Mouse (Mus musculus): Measurements from ENCODE around the gene Cdc42se1. TPM values are rescaled to one million over a fixed set of nuclear protein-coding genes. Genes with fewer than 3 reads are reported as not detected.
A peak's percentile ranks its signal among the peaks of the same experiment; 100 is the strongest.

Cdc42se1 gene
- polyA plus RNA-seq, 1 experiment: 41.6 TPM

- Histone ChIP-seq H3K36me3 (ENCODE audit: control insufficient read depth, insufficient read depth, low read length) (0 out of 2 replicates have a peak, but pooled peaks cover 3% of the 10 kb centered on the region), H3K4me1 (ENCODE audit: control insufficient read depth, insufficient read depth, insufficient read length, low read length) (peaks cover 3% of the 10 kb centered on the region; the same call in 1 of the 2 replicates), H3K27ac (ENCODE audit: insufficient read depth, low read depth, low read length) (no peak overlapping the region), H3K27me3 (ENCODE audit: control insufficient read depth, insufficient read depth, low read length) (no peaks in the 10 kb centered on the region), H3K4me3 (ENCODE audit: low read depth, low read length) (no peak overlapping the region)
- TF ChIP-seq POLR2A (IDR thresholded peaks at IDR 0.05; ENCODE audit: low read depth, low read length) (no peak), CTCF (IDR thresholded peaks at IDR 0.05; ENCODE audit: extremely low read depth, insufficient read length, insufficient replicate concordance, low read depth, low read length) (no peak)
- 90% methylated on average over 5 of the region's 5 CpGs for WGBS
Observed at GRCm38 (mm10) chr3:95269789-95270188, 41.3 kb downstream of the Cdc42se1 start.

GRCm38 (mm10) chr3:95270766-95271364, 42.3 kb downstream of the Cdc42se1 start:
- no peak overlapping the region for H3K27ac ChIP-seq (ENCODE audit: insufficient read depth, low read depth, low read length)
- WGBS: 82% methylated on average over 12 of the region's 12 CpGs
- H3K4me3 ChIP-seq (ENCODE audit: low read depth, low read length): no peak overlapping the region
- H3K27me3 ChIP-seq (ENCODE audit: control insufficient read depth, insufficient read depth, low read length): no peaks in the 10 kb centered on the region
- TF ChIP-seq CTCF (IDR thresholded peaks at IDR 0.05; ENCODE audit: extremely low read depth, insufficient read length, insufficient replicate concordance, low read depth, low read length) (no peak), POLR2A (IDR thresholded peaks at IDR 0.05; ENCODE audit: low read depth, low read length) (no peak)
- 0 out of 2 replicates have a peak, but pooled peaks cover 3% of the 10 kb centered on the region for H3K36me3 ChIP-seq (ENCODE audit: control insufficient read depth, insufficient read depth, low read length)
- peaks cover 3% of the 10 kb centered on the region; the same call in 1 of the 2 replicates for H3K4me1 ChIP-seq (ENCODE audit: control insufficient read depth, insufficient read depth, insufficient read length, low read length)

GRCm38 (mm10) chr3:95273471-95273870, 44.9 kb downstream of the Cdc42se1 start:
- Histone ChIP-seq H3K27me3 (ENCODE audit: control insufficient read depth, insufficient read depth, low read length) (no peaks in the 10 kb centered on the region), H3K36me3 (ENCODE audit: control insufficient read depth, insufficient read depth, low read length) (no peaks in the 10 kb centered on the region), H3K4me1 (ENCODE audit: control insufficient read depth, insufficient read depth, insufficient read length, low read length) (peaks cover 3% of the 10 kb centered on the region; the same call in 1 of the 2 replicates), H3K27ac (ENCODE audit: insufficient read depth, low read depth, low read length) (no peak overlapping the region), H3K4me3 (ENCODE audit: low read depth, low read length) (no peak overlapping the region)
- WGBS: 98% methylated on average over 5 of the region's 5 CpGs
- TF ChIP-seq CTCF (IDR thresholded peaks at IDR 0.05; ENCODE audit: extremely low read depth, insufficient read length, insufficient replicate concordance, low read depth, low read length) (no peak), POLR2A (IDR thresholded peaks at IDR 0.05; ENCODE audit: low read depth, low read length) (no peak)

- H3K4me1 ChIP-seq (ENCODE audit: control insufficient read depth, insufficient read depth, insufficient read length, low read length): peaks cover 3% of the 10 kb centered on the region; the same call in 1 of the 2 replicates
- TF ChIP-seq CTCF (IDR thresholded peaks at IDR 0.05; ENCODE audit: extremely low read depth, insufficient read length, insufficient replicate concordance, low read depth, low read length): no peak
- no peak for TF ChIP-seq POLR2A (IDR thresholded peaks at IDR 0.05; ENCODE audit: low read depth, low read length)
- H3K4me3 ChIP-seq (ENCODE audit: low read depth, low read length): no peak overlapping the region
- no peak overlapping the region for H3K27ac ChIP-seq (ENCODE audit: insufficient read depth, low read depth, low read length)
- no peaks in the 10 kb centered on the region for H3K27me3 ChIP-seq (ENCODE audit: control insufficient read depth, insufficient read depth, low read length)
- over 99% methylated on average over 4 of the region's 4 CpGs for WGBS
- no peaks in the 10 kb centered on the region for H3K36me3 ChIP-seq (ENCODE audit: control insufficient read depth, insufficient read depth, low read length)
Observed at GRCm38 (mm10) chr3:95274453-95274852, 45.9 kb downstream of the Cdc42se1 start.

GRCm38 (mm10) chr3:95275161-95275560, 46.6 kb downstream of the Cdc42se1 start:
- Histone ChIP-seq H3K4me1 (ENCODE audit: control insufficient read depth, insufficient read depth, insufficient read length, low read length) (peaks cover 3% of the 10 kb centered on the region; the same call in 1 of the 2 replicates), H3K27me3 (ENCODE audit: control insufficient read depth, insufficient read depth, low read length) (no peaks in the 10 kb centered on the region), H3K4me3 (ENCODE audit: low read depth, low read length) (no peak overlapping the region), H3K27ac (ENCODE audit: insufficient read depth, low read depth, low read length) (no peak overlapping the region), H3K36me3 (ENCODE audit: control insufficient read depth, insufficient read depth, low read length) (no peaks in the 10 kb centered on the region)
- WGBS: 71% methylated on average over 6 of the region's 6 CpGs
- TF ChIP-seq CTCF (IDR thresholded peaks at IDR 0.05; ENCODE audit: extremely low read depth, insufficient read length, insufficient replicate concordance, low read depth, low read length): no peak
- TF ChIP-seq POLR2A (IDR thresholded peaks at IDR 0.05; ENCODE audit: low read depth, low read length): no peak

- H3K27ac ChIP-seq (ENCODE audit: insufficient read depth, low read depth, low read length): peak overlapping the region; percentile 4; the same call in 1 of the 2 replicates
Observed at GRCm38 (mm10) chr3:95276428-95276934, 47.9 kb downstream of the Cdc42se1 start.

GRCm38 (mm10) chr3:95277149-95277551, 48.6 kb downstream of the Cdc42se1 start:
- Histone ChIP-seq H3K27ac (ENCODE audit: insufficient read depth, low read depth, low read length) (peak overlapping the region; percentile 61), H3K27me3 (ENCODE audit: control insufficient read depth, insufficient read depth, low read length) (no peaks in the 10 kb centered on the region), H3K4me3 (ENCODE audit: low read depth, low read length) (no peak overlapping the region), H3K4me1 (ENCODE audit: control insufficient read depth, insufficient read depth, insufficient read length, low read length) (peaks cover 3% of the 10 kb centered on the region; the same call in 1 of the 2 replicates), H3K36me3 (ENCODE audit: control insufficient read depth, insufficient read depth, low read length) (no peaks in the 10 kb centered on the region)
- TF ChIP-seq CTCF (IDR thresholded peaks at IDR 0.05; ENCODE audit: extremely low read depth, insufficient read length, insufficient replicate concordance, low read depth, low read length): no peak
- no peak for TF ChIP-seq POLR2A (IDR thresholded peaks at IDR 0.05; ENCODE audit: low read depth, low read length)
- WGBS: 79% methylated on average over 1 of the region's 1 CpGs

More at GRCm38 (mm10) chr3:95276428-95276934, 47.9 kb downstream of the Cdc42se1 start:
- no peak overlapping the region for H3K4me3 ChIP-seq (ENCODE audit: low read depth, low read length)
- H3K4me1 ChIP-seq (ENCODE audit: control insufficient read depth, insufficient read depth, insufficient read length, low read length): peaks cover 3% of the 10 kb centered on the region; the same call in 1 of the 2 replicates
- TF ChIP-seq CTCF (IDR thresholded peaks at IDR 0.05; ENCODE audit: extremely low read depth, insufficient read length, insufficient replicate concordance, low read depth, low read length): no peak
- no peak for TF ChIP-seq POLR2A (IDR thresholded peaks at IDR 0.05; ENCODE audit: low read depth, low read length)
- H3K27me3 ChIP-seq (ENCODE audit: control insufficient read depth, insufficient read depth, low read length): no peaks in the 10 kb centered on the region
- WGBS: 64% methylated on average over 5 of the region's 5 CpGs
- no peaks in the 10 kb centered on the region for H3K36me3 ChIP-seq (ENCODE audit: control insufficient read depth, insufficient read depth, low read length)

Measured in small intestine, adult 2 months (tissue).